Mouse (Mus musculus) heart, embryonic 14.5 days (tissue): Measurements from ENCODE around the gene Col8a1. TPM values are rescaled to one million over a fixed set of nuclear protein-coding genes. Genes with fewer than 3 reads are reported as not detected.
A peak's percentile ranks its signal among the peaks of the same experiment; 100 is the strongest.

Experiments
- ATAC-seq: fragments of 200-750 bp; cut with Nextera tagmentation; 2 replicates; pipeline ENCODE4 v1.8.0; 2017; ENCODE audit warnings: low read depth, moderate TSS enrichment; ENCODE audit not compliant: insufficient number of reproducible peaks, insufficient read depth, low FRiP score
- H3K27ac ChIP-seq, 2 experiments: fragments of 200-500 bp in 1 of 2; fragments of 300-500 bp in 1 of 2; sonication (generic) in 1 of 2; replicated peaks in 1 of 2; 2 replicates each; pipeline ENCODE4 v1.5.1; 2012 to 2014; ENCODE audit warnings: low read depth in 2 of 2, low read length in 2 of 2, control low read depth in 1 of 2, mild to moderate bottlenecking in 1 of 2, mixed read lengths in 1 of 2; ENCODE audit not compliant: control insufficient read depth in 1 of 2, insufficient read depth in 1 of 2
- H3K27me3 ChIP-seq: fragments of 300-500 bp; sonication (generic); 2 replicates; pipeline ENCODE4 v1.6.1; 2014; ENCODE audit warnings: mild to moderate bottlenecking, low read length, control low read depth; ENCODE audit not compliant: control insufficient read depth, insufficient read depth
- H3K36me3 ChIP-seq: fragments of 300-500 bp; sonication (generic); 2 replicates; pipeline ENCODE4 v1.6.1; 2014; ENCODE audit warnings: mild to moderate bottlenecking, control low read depth, low read length, mixed read lengths; ENCODE audit not compliant: control insufficient read depth, insufficient read depth
- H3K4me1 ChIP-seq, 2 experiments: fragments of 200-500 bp in 1 of 2; fragments of 300-500 bp in 1 of 2; sonication (generic) in 1 of 2; 2 replicates each; pipeline ENCODE4 v1.6.1; 2012 to 2014; ENCODE audit warnings: low read length in 2 of 2, control low read depth in 1 of 2, mixed read lengths in 1 of 2; ENCODE audit not compliant: control insufficient read depth in 2 of 2, insufficient read depth in 2 of 2
- H3K4me2 ChIP-seq: fragments of 300-500 bp; sonication (generic); 2 replicates; pipeline ENCODE4 v1.6.1; 2014; ENCODE audit warnings: mild to moderate bottlenecking, low read length
- H3K4me3 ChIP-seq, 2 experiments: fragments of 200-500 bp in 1 of 2; fragments of 300-500 bp in 1 of 2; sonication (generic) in 1 of 2; 2 replicates each; pipeline ENCODE4 v1.5.1; 2012 to 2014; ENCODE audit warnings: low read length in 2 of 2, mild to moderate bottlenecking in 2 of 2, control low read depth in 1 of 2, low read depth in 1 of 2, moderate library complexity in 1 of 2; ENCODE audit not compliant: control insufficient read depth in 1 of 2, insufficient read depth in 1 of 2
- H3K9ac ChIP-seq: fragments of 300-500 bp; sonication (generic); 2 replicates; pipeline ENCODE4 v1.6.1; 2014; ENCODE audit warnings: mild to moderate bottlenecking, low read length
- H3K9me3 ChIP-seq: fragments of 300-500 bp; sonication (generic); 2 replicates; pipeline ENCODE4 v1.6.1; 2016; ENCODE audit warnings: low read length, control low read depth; ENCODE audit not compliant: control insufficient read depth
- WGBS: fragments of 180-500 bp; shearing (Covaris S2); extraction: QIAGEN DNeasy Blood & Tissue Kit; methylation state at CpG from one replicate; pipeline ENCODE4 v1.1.7; 2014; 5-methylcytosine and 5-hydroxymethylcytosine counted together
- polyA plus RNA-seq: library from polyadenylated mRNA; unstranded; fragments of >200 nt; fragmentation: Nextera tagmentation; extraction: Ambion mirVana; gene quantifications from 2 replicates; pipeline ENCODE4 v1.2.1, GENCODE M21; 2014

Gene Col8a1
- polyA plus RNA-seq, 1 experiment from 2014 or later: 2.3 TPM

GRCm38 (mm10) chr16:57611768-57612167 is 142.8 kb downstream of the Col8a1 start:
- Histone ChIP-seq H3K4me3 (no peak overlapping the region), H3K36me3 (no peaks in the 10 kb centered on the region), H3K9ac (no peak overlapping the region), H3K4me2 (no peak overlapping the region), H3K27ac (no peak overlapping the region), H3K9me3 (no peaks in the 10 kb centered on the region), H3K27me3 (no peaks in the 10 kb centered on the region), H3K4me1 (peaks cover 0 to 4% of the 10 kb centered on the region in 2 experiments; a peak in 2 of 4 replicates)
- ATAC-seq: no peak
- WGBS: 0% methylated on average over 1 of the region's 1 CpGs

- Histone ChIP-seq H3K27ac (peak within 1 kb of the TSS in 1 of 2 experiments; percentile 56; a peak in 1 of 4 replicates), H3K9ac (peak within 1 kb of the TSS; percentile 80), H3K27me3 (no peaks in the 10 kb centered on the region), H3K9me3 (no peaks in the 10 kb centered on the region), H3K4me3 (peak within 1 kb of the TSS; percentile 72 to 86), H3K36me3 (no peaks in the 10 kb centered on the region), H3K4me2 (peak within 1 kb of the TSS; percentile 90), H3K4me1 (peaks cover 0 to 4% of the 10 kb centered on the region in 2 experiments; a peak in 2 of 4 replicates)
- WGBS: under 1% methylated on average over 64 of the region's 64 CpGs
- ATAC-seq: peak; percentile 68
These were observed 147.9 kb downstream of the Col8a1 start, which contains the start of gene Cmss1 for GRCm38 (mm10) chr16:57606444-57607227. Cmss1 (minus strand) TSS chr16:57606864.

GRCm38 (mm10) chr16:57601031-57601430 is 153.5 kb downstream of the Col8a1 start:
- Histone ChIP-seq H3K9me3 (no peaks in the 10 kb centered on the region), H3K27ac (no peak overlapping the region), H3K4me2 (no peak overlapping the region), H3K4me3 (no peak overlapping the region), H3K4me1 (no peaks in the 10 kb centered on the region), H3K9ac (no peak overlapping the region), H3K27me3 (no peaks in the 10 kb centered on the region), H3K36me3 (no peaks in the 10 kb centered on the region)
- no peak for ATAC-seq

- no peak for ATAC-seq
- no peak overlapping the region for H3K4me2 ChIP-seq
- H3K27ac ChIP-seq: no peak overlapping the region
- no peak overlapping the region for H3K4me3 ChIP-seq
- WGBS: 90% methylated on average over 4 of the region's 4 CpGs
- no peaks in the 10 kb centered on the region for H3K4me1 ChIP-seq
- no peaks in the 10 kb centered on the region for H3K27me3 ChIP-seq
- H3K9ac ChIP-seq: no peak overlapping the region
- H3K9me3 ChIP-seq: no peaks in the 10 kb centered on the region
- no peaks in the 10 kb centered on the region for H3K36me3 ChIP-seq
These were observed 157.1 kb downstream of the Col8a1 start for GRCm38 (mm10) chr16:57597295-57597957.

GRCm38 (mm10) chr16:57593422-57594157 is 160.9 kb downstream of the Col8a1 start:
- Histone ChIP-seq H3K27ac (no peak overlapping the region), H3K9me3 (no peaks in the 10 kb centered on the region)
- 38% methylated on average over 7 of the region's 7 CpGs for WGBS

GRCm38 (mm10) chr16:57585201-57585600 is 169.3 kb downstream of the Col8a1 start:
- H3K27ac ChIP-seq: 0 out of 4 replicates have a peak overlapping the region, but pooled peaks of 1 of the 2 experiments have one; percentile 10
- H3K4me2 ChIP-seq: no peak overlapping the region
- WGBS: 48% methylated on average over 3 of the region's 3 CpGs
- no peak overlapping the region for H3K9ac ChIP-seq
- no peaks in the 10 kb centered on the region for H3K9me3 ChIP-seq
- no peak for ATAC-seq
- H3K4me1 ChIP-seq: peaks cover 0 to 13% of the 10 kb centered on the region in 2 experiments; a peak in 1 of 4 replicates
- H3K36me3 ChIP-seq: peaks cover 7% of the 10 kb centered on the region; the same call in 1 of the 2 replicates
- H3K4me3 ChIP-seq: no peak overlapping the region
- H3K27me3 ChIP-seq: no peaks in the 10 kb centered on the region

More at GRCm38 (mm10) chr16:57593422-57594157, 160.9 kb downstream of the Col8a1 start:
- no peak overlapping the region for H3K4me3 ChIP-seq
- no peaks in the 10 kb centered on the region for H3K4me1 ChIP-seq
- no peaks in the 10 kb centered on the region for H3K36me3 ChIP-seq
- H3K27me3 ChIP-seq: no peaks in the 10 kb centered on the region
- no peak for ATAC-seq
- H3K4me2 ChIP-seq: no peak overlapping the region
- H3K9ac ChIP-seq: no peak overlapping the region

- peak; percentile 54; the same call in 1 of the 2 replicates for ATAC-seq
- H3K4me3 ChIP-seq: no peak overlapping the region
- peak overlapping the region in 1 of 2 experiments; percentile 33; a peak in 1 of 4 replicates for H3K27ac ChIP-seq
- H3K9ac ChIP-seq: no peak overlapping the region
- no peak overlapping the region for H3K4me2 ChIP-seq
- peaks cover 3 to 20% of the 10 kb centered on the region in 2 experiments; a peak in 3 of 4 replicates for H3K4me1 ChIP-seq
- 58% methylated on average over 2 of the region's 2 CpGs for WGBS
- no peaks in the 10 kb centered on the region for H3K9me3 ChIP-seq
- no peaks in the 10 kb centered on the region for H3K27me3 ChIP-seq
- peaks cover 7% of the 10 kb centered on the region; the same call in 1 of the 2 replicates for H3K36me3 ChIP-seq
These were observed 172.5 kb downstream of the Col8a1 start for GRCm38 (mm10) chr16:57582008-57582407.
